Mouse (Mus musculus) hindbrain, embryonic 11.5 days (tissue): ENCODE measurements around the gene Uba1. TPM values are rescaled to one million over a fixed set of nuclear protein-coding genes. Genes with fewer than 3 reads are reported as not detected.

ENCODE experiments used
- polyA plus RNA-seq: library from polyadenylated mRNA; unstranded; fragments of >200 nt; fragmentation: Nextera tagmentation; extraction: Ambion mirVana; gene quantifications from 2 replicates; pipeline ENCODE4 v1.2.1, GENCODE M21; 2014

The Uba1 gene
- polyA plus RNA-seq, 1 experiment from 2014 or later = 248 TPM

Other genes starting within 250 kb of the Uba1 start
- 7.2 and 9.1 TPM in 2 replicates for gene Jade3, start 232.6 kb upstream of the Uba1 start, polyA plus RNA-seq
- gene Rgn, start 108.5 kb upstream of the Uba1 start, polyA plus RNA-seq = 0.20 TPM in 1 of 2 replicates, not detected in the other
- gene Rbm10, start 40.8 kb upstream of the Uba1 start, polyA plus RNA-seq = 55.7 and 64.3 TPM in 2 replicates
- gene Ndufb11, start 40.7 kb upstream of the Uba1 start, polyA plus RNA-seq = 200 and 208 TPM in 2 replicates
- 94.6 and 100 TPM in 2 replicates for gene Cdk16, start 29.6 kb downstream of the Uba1 start, polyA plus RNA-seq
- 76.7 and 87.5 TPM in 2 replicates for gene Usp11, start 45.6 kb downstream of the Uba1 start, polyA plus RNA-seq
- gene Araf, start 139.5 kb downstream of the Uba1 start, polyA plus RNA-seq = 106 and 118 TPM in 2 replicates
- 8.9 and 10.4 TPM in 2 replicates for gene Timp1, start 211.8 kb downstream of the Uba1 start, polyA plus RNA-seq